Mouse (Mus musculus) kidney, embryonic 14.5 days (tissue): Measurements from ENCODE around the gene Nup43. TPM values are rescaled to one million over a fixed set of nuclear protein-coding genes. Genes with fewer than 3 reads are reported as not detected.
A peak's percentile ranks its signal among the peaks of the same experiment; 100 is the strongest.
"Not testable (repeated sequence)": the region's sequence is repeated elsewhere in the genome, so short reads cannot be mapped to it uniquely, and the experiment has no call there.

Experiments
- ATAC-seq: fragments of 200-750 bp; cut with Nextera tagmentation; 2 replicates; pipeline ENCODE4 v1.8.0; 2017; ENCODE audit warnings: moderate number of reproducible peaks, mild to moderate bottlenecking, moderate TSS enrichment, moderate library complexity; ENCODE audit not compliant: low FRiP score, low TSS enrichment
- H3K27ac ChIP-seq: fragments of 300-500 bp; sonication (generic); 2 replicates; pipeline ENCODE4 v1.5.1; 2014; ENCODE audit warnings: low read depth, mild to moderate bottlenecking, low read length, moderate library complexity, mixed read lengths
- H3K27me3 ChIP-seq: fragments of 300-500 bp; sonication (generic); 2 replicates; pipeline ENCODE4 v1.6.1; 2014; ENCODE audit warnings: mild to moderate bottlenecking, low read length; ENCODE audit not compliant: control insufficient read depth, insufficient read depth
- H3K36me3 ChIP-seq: fragments of 300-500 bp; sonication (generic); 2 replicates; pipeline ENCODE4 v1.6.1; 2014; ENCODE audit warnings: low read length, mixed read lengths; ENCODE audit not compliant: control insufficient read depth, insufficient read depth
- H3K4me1 ChIP-seq: fragments of 300-500 bp; sonication (generic); 2 replicates; pipeline ENCODE4 v1.6.1; 2014; ENCODE audit warnings: low read length, mixed read lengths; ENCODE audit not compliant: control insufficient read depth, insufficient read depth
- H3K4me2 ChIP-seq: fragments of 300-500 bp; sonication (generic); replicated peaks from 2 replicates; pipeline ENCODE4 v1.6.1; 2014; ENCODE audit warnings: low read depth, mild to moderate bottlenecking, low read length
- H3K4me3 ChIP-seq: fragments of 300-500 bp; sonication (generic); 2 replicates; pipeline ENCODE4 v1.5.1; 2014; ENCODE audit warnings: mild to moderate bottlenecking, low read length
- H3K9ac ChIP-seq: fragments of 300-500 bp; sonication (generic); 2 replicates; pipeline ENCODE4 v1.6.1; 2014; ENCODE audit warnings: low read depth, mild to moderate bottlenecking, low read length, moderate library complexity
- H3K9me3 ChIP-seq: fragments of 300-500 bp; sonication (generic); 2 replicates; pipeline ENCODE4 v1.6.1; 2016; ENCODE audit warnings: low read length; ENCODE audit not compliant: control insufficient read depth
- WGBS: fragments of 180-500 bp; shearing (Covaris S2); extraction: QIAGEN DNeasy Blood & Tissue Kit; methylation state at CpG from one replicate; pipeline ENCODE4 v1.1.7; 2014; 5-methylcytosine and 5-hydroxymethylcytosine counted together
- polyA plus RNA-seq: library from polyadenylated mRNA; unstranded; fragments of >200 nt; fragmentation: Nextera tagmentation; extraction: Ambion mirVana; gene quantifications from 2 replicates; pipeline ENCODE4 v1.2.1, GENCODE M21; 2014

The Nup43 gene
- 70.1 and 71.3 TPM in 2 replicates for polyA plus RNA-seq

DNA sequence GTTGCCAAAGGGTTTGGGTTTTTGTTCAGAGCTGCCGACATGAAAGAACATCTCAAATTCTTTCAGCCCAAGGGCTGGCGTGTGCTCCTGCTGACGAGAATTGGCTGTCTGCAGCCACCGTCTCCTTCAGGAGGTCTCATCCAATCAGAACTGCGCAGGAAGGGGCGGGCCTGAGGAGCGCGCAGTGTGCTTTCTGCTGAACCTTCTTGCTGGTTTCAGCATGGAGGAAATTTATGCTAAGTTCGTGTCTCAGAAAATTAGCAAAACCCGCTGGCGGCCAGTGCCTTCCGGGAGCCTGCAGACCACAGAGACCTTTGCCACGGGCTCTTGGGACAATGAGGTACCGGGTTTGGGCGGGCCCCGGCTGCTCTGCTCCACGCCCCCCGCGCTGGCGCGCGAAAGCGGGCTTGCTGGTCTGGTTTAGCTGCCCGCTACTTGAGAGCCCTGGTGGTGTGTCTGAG, at the start of gene Nup43:
Gene Nup43 (plus strand): TSS at position 162 of the 461 bp plus-strand sequence.
- H3K9me3 ChIP-seq = no peaks in the 10 kb centered on the region
- peaks cover 22% of the 10 kb centered on the region; the same call in 1 of the 2 replicates for H3K36me3 ChIP-seq
- peak; percentile 80; the same call in 1 of the 2 replicates for ATAC-seq
- H3K4me1 ChIP-seq = peaks cover 6% of the 10 kb centered on the region; the same call in 1 of the 2 replicates
- H3K9ac ChIP-seq = peak within 1 kb of the TSS; percentile 67; the same call in 1 of the 2 replicates
- H3K4me3 ChIP-seq = peak within 1 kb of the TSS; percentile 73
- peak within 1 kb of the TSS; percentile 71; the same call in 1 of the 2 replicates for H3K27ac ChIP-seq
- no peaks in the 10 kb centered on the region for H3K27me3 ChIP-seq
- H3K4me2 ChIP-seq = peak within 1 kb of the TSS; percentile 51
- WGBS = under 1% methylated on average over 24 of the region's 24 CpGs

DNA sequence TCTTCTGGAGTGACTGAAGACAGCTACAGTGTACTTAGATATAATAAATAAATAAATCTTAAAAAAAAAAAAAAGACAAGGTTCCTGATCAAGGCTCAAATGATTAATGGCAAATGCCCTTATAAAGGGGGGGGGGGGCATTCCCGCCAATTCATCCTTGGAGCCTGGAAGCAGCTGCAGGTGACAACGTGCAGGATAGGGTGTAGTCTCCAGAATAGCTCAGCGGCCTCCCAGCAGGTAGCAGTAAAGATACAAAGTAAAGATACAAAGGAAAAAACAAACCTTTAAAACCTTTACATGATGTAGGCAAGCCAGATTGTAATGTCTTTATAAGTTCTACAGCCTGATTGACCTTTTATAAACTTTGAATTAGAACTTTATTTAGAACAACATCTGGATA, 49.7 kb upstream of the Nup43 start:
- not testable (repeated sequence) for H3K27ac ChIP-seq, H3K4me1 ChIP-seq, H3K4me2 ChIP-seq, H3K36me3 ChIP-seq, H3K9me3 ChIP-seq, H3K27me3 ChIP-seq, H3K9ac ChIP-seq, ATAC-seq, H3K4me3 ChIP-seq
- 42% methylated on average over 3 of the region's 3 CpGs for WGBS

DNA sequence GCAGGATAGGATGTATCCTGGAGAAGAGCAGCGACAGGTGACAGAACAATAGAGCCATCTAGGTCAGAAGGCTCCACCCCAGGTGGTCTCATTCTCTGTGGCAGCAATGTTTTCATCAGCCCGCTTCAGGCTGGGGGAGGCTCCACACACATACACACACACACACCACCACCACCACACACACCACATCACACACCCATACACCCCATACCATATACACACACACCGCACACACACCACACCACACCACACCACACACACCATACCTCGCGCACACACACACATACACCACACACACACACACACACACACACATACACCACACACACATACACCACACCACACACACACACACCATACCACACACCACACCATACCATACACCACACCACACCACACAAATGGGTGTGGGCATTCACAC, 47.5 kb upstream of the Nup43 start:
- no peak overlapping the region for H3K4me3 ChIP-seq
- peaks cover under 1% of the 10 kb centered on the region for H3K9me3 ChIP-seq
- no peak for ATAC-seq
- 94% methylated on average over 5 of the region's 5 CpGs for WGBS
- no peak overlapping the region for H3K9ac ChIP-seq
- no peaks in the 10 kb centered on the region for H3K36me3 ChIP-seq
- H3K4me2 ChIP-seq = no peak overlapping the region
- no peaks in the 10 kb centered on the region for H3K27me3 ChIP-seq
- H3K4me1 ChIP-seq = no peaks in the 10 kb centered on the region
- H3K27ac ChIP-seq = no peak overlapping the region

DNA sequence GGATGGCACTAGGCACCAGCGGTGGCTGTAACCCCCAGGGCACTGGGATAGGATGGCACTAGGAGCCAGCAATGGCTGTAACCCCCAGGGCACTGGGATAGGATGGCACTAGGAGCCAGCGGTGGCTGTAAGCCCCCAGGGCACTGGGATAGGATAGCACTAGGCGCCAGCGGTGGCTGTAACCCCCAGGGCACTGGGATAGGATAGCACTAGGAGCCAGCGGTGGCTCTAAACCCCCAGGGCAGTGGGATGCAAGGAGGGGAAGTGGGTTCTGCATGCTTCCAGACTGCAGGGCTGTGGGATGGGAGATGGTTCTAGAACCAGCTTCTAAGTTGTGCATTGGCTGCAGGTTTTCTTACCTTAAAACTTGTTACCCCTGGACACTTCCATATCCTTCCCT, 46.6 kb upstream of the Nup43 start:
- Histone ChIP-seq H3K27ac (no peak overlapping the region), H3K4me3 (no peak overlapping the region), H3K4me2 (no peak overlapping the region), H3K9me3 (no peaks in the 10 kb centered on the region), H3K9ac (no peak overlapping the region), H3K27me3 (no peaks in the 10 kb centered on the region), H3K36me3 (no peaks in the 10 kb centered on the region), H3K4me1 (no peaks in the 10 kb centered on the region)
- 77% methylated on average over 5 of the region's 5 CpGs for WGBS
- ATAC-seq = no peak

DNA sequence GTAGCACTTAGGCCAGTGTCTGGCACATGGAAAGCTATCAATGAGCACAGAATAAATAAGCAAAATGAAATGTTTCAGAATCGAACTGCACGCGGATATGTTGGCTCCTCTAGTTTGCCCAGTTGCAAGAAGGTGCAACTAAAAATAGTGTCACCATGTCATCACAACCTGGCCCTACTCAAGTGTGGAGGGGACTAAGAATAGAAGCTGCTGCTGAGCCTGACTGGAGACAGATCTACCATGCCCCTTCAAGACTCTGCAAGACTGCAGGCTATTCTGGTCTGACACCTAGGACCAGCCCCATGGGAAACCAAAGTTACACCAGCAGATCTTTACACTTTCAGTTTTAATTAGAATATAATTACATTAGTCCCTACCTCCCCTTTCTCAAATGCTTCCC, 44.9 kb upstream of the Nup43 start:
- no peak overlapping the region for H3K4me3 ChIP-seq
- no peak overlapping the region for H3K4me2 ChIP-seq
- H3K36me3 ChIP-seq = no peaks in the 10 kb centered on the region
- H3K9me3 ChIP-seq = no peaks in the 10 kb centered on the region
- H3K27ac ChIP-seq = no peak overlapping the region
- no peaks in the 10 kb centered on the region for H3K4me1 ChIP-seq
- no peak overlapping the region for H3K9ac ChIP-seq
- no peak for ATAC-seq
- 90% methylated on average over 3 of the region's 3 CpGs for WGBS
- no peaks in the 10 kb centered on the region for H3K27me3 ChIP-seq

DNA sequence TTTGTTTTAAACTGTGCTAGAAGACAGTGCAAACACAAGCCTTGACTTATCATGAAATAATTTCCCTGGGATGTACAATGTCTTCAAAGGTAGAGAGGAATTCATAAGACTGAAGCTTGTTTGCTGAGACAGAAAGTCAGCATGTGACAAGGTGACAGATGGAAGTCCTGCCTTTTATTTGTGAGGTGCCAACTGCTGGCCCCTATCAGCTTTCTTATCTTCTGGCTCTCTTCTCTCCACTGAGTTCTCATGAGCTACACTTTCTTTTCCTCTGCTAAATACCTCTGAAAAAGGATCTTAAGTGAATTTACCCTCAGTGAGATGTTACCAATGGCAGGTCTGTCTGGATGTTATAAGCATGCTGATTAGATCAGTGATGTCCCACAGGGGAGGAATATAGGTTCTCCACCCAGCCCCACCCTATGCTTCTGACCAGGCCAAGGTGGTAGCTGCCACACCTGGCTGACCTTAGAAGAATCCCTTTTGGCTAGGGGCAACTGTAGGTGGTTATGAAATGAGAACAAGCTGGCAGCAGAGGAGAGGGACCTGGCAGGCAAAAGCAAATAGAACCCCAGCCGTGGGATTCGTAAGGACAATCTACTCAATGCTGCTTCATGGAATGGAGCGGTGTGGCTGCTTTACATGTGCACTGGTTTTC, 43.3 kb upstream of the Nup43 start:
- WGBS = 98% methylated on average over 3 of the region's 3 CpGs
- Histone ChIP-seq H3K4me1 (no peaks in the 10 kb centered on the region), H3K27ac (no peak overlapping the region), H3K4me2 (no peak overlapping the region), H3K4me3 (no peak overlapping the region), H3K9ac (no peak overlapping the region), H3K9me3 (no peaks in the 10 kb centered on the region), H3K27me3 (no peaks in the 10 kb centered on the region), H3K36me3 (peaks cover 3% of the 10 kb centered on the region; the same call in 1 of the 2 replicates)
- ATAC-seq = no peak

DNA sequence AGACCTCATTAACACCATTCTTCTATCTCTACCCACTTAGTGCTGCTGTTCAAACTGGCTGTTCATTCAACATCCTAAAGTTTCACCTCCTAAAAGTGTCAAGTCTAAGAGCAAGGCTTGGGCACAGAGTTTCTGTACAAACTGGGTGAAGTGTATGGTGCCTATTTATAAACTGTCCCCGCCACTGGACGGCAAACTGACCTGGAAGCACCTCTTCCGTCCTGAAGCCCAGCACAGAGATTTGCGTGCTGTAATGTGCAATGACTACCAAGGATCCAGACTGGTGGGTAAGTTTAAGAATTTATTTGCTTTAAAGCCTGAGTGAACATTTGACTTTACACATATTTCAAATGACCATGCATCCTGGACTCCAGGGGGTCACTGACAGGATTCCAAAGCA, 38.2 kb upstream of the Nup43 start:
- Histone ChIP-seq H3K4me3 (no peak overlapping the region), H3K9me3 (no peaks in the 10 kb centered on the region), H3K4me2 (no peak overlapping the region), H3K36me3 (peaks cover 20% of the 10 kb centered on the region; the same call in 1 of the 2 replicates), H3K27ac (no peak overlapping the region), H3K27me3 (no peaks in the 10 kb centered on the region), H3K4me1 (no peaks in the 10 kb centered on the region), H3K9ac (no peak overlapping the region)
- 89% methylated on average over 4 of the region's 4 CpGs for WGBS
- ATAC-seq = no peak

DNA sequence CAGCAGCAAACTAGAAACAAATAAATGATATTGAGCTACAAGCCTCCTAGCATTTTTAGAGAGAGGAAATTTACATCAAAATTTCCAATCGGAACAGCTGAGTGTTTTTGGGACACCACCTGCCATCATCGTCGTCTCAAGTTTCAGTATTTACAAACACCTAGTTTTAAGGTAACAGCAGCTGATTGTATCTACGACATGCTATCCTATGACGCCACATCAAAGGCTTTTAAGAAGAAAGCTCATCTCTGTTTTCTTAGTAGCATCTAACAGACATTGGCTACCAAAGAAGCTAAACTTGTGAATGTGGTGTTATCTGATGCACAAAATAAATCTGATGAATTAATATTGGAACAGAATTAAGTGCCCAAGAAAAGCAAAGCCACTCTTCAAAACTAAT, 37.0 kb upstream of the Nup43 start:
- Histone ChIP-seq H3K4me3 (no peak overlapping the region), H3K36me3 (peaks cover 20% of the 10 kb centered on the region; the same call in 1 of the 2 replicates), H3K27me3 (no peaks in the 10 kb centered on the region), H3K4me1 (no peaks in the 10 kb centered on the region), H3K9ac (no peak overlapping the region), H3K9me3 (no peaks in the 10 kb centered on the region), H3K4me2 (no peak overlapping the region), H3K27ac (no peak overlapping the region)
- 89% methylated on average over 5 of the region's 5 CpGs for WGBS
- ATAC-seq = no peak

DNA sequence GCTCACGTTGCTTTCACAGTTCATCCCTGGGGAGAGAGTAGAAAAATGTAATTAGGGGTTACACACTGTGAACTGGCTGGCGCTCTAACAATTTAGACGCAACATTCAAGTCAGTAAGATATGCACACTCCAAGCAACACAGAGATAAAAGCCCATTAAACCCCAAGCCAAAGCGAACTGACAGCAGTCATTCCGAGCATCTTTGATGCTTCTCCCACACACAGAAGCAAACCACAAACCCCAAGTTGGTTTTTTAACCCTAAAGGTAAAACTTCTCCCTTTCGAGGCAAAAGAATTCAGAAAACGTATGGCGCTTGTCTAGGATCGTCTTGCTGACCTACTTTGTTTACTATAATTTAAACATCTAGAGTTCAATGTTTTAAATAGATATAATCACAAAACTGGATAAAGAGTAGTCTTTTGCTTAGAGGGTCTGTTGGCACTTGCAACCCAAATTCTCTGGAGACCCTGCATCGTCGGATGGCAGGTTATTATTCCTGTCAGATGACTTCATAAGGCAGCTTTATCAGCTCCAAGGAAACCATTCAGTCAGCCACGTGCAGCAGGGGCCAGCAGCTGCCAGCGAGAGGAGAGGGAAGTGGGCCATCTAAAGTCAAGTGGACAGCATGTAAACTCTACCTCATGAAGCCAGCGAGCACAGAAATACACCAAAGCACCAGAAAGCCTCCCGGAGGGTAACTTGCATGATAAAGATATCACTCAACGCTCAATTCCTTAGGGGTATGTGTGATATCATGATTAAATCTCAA, 36.2 kb upstream of the Nup43 start:
- no peak for ATAC-seq
- no peak overlapping the region for H3K4me3 ChIP-seq
- WGBS = 91% methylated on average over 16 of the region's 16 CpGs
- H3K4me2 ChIP-seq = no peak overlapping the region
- no peaks in the 10 kb centered on the region for H3K4me1 ChIP-seq
- peaks cover 20% of the 10 kb centered on the region; the same call in 1 of the 2 replicates for H3K36me3 ChIP-seq
- H3K9me3 ChIP-seq = no peaks in the 10 kb centered on the region
- H3K27ac ChIP-seq = no peak overlapping the region
- no peaks in the 10 kb centered on the region for H3K27me3 ChIP-seq
- no peak overlapping the region for H3K9ac ChIP-seq
